Mouse (Mus musculus): ENCODE measurements around the gene Rabggtb. TPM values are rescaled to one million over a fixed set of nuclear protein-coding genes. Genes with fewer than 3 reads are reported as not detected.

The Rabggtb gene
- polyA plus RNA-seq, 1 experiment from 2014 or later: 52.1 TPM

GRCm38 (mm10) chr3:153906136-153906871 lies 6.5 kb downstream of the Rabggtb start, which contains the start of gene Msh4:
Gene Msh4 (minus strand): TSS chr3:153906138.
- H3K4me2 ChIP-seq: no peak within 1 kb of the TSS
- 77% methylated on average over 9 of the region's 9 CpGs for WGBS
- H3K4me3 ChIP-seq (ENCODE audit: low read depth, low read length): no peak within 1 kb of the TSS
- peaks cover 82% of the 10 kb centered on the region for H3K36me3 ChIP-seq (ENCODE audit: insufficient read depth)
- no peak for TF ChIP-seq CTCF (IDR thresholded peaks at IDR 0.05; ENCODE audit: low read depth)
- H3K9ac ChIP-seq: no peak within 1 kb of the TSS
- DNase-seq (no peak), ATAC-seq (ENCODE audit: insufficient read depth) (peak; percentile 19; the same call in 1 of the 2 replicates)
- no peaks in the 10 kb centered on the region for H3K9me3 ChIP-seq (ENCODE audit: low read depth, low read length)
- H3K4me1 ChIP-seq (ENCODE audit: insufficient read depth): peaks cover 8% of the 10 kb centered on the region
- no peak within 1 kb of the TSS for H3K27ac ChIP-seq (ENCODE audit: low read depth)
- no peaks in the 10 kb centered on the region for H3K27me3 ChIP-seq (ENCODE audit: insufficient read depth, low read length)

- Histone ChIP-seq H3K36me3 (ENCODE audit: insufficient read depth) (peaks cover 74% of the 10 kb centered on the region), H3K4me1 (ENCODE audit: insufficient read depth) (peaks cover 5% of the 10 kb centered on the region; the same call in 1 of the 2 replicates), H3K9me3 (ENCODE audit: low read depth, low read length) (no peaks in the 10 kb centered on the region), H3K4me2 (no peak overlapping the region), H3K27ac (ENCODE audit: low read depth) (no peak overlapping the region), H3K27me3 (ENCODE audit: insufficient read depth, low read length) (no peaks in the 10 kb centered on the region), H3K4me3 (ENCODE audit: low read depth, low read length) (no peak overlapping the region), H3K9ac (no peak overlapping the region)
- DNase-seq (no peak), ATAC-seq (ENCODE audit: insufficient read depth) (peak; percentile 30)
- WGBS: 81% methylated on average over 49 of the region's 49 CpGs
- no peak for TF ChIP-seq CTCF (IDR thresholded peaks at IDR 0.05; ENCODE audit: low read depth)
Observed at GRCm38 (mm10) chr3:153905251-153906135, 7.3 kb downstream of the Rabggtb start.

- no peak overlapping the region for H3K4me3 ChIP-seq (ENCODE audit: low read depth, low read length)
- no peak overlapping the region for H3K9ac ChIP-seq
- H3K36me3 ChIP-seq (ENCODE audit: insufficient read depth): peaks cover 65% of the 10 kb centered on the region
- ATAC-seq (ENCODE audit: insufficient read depth) (peak; percentile 69), DNase-seq (peak; percentile 76)
- no peaks in the 10 kb centered on the region for H3K9me3 ChIP-seq (ENCODE audit: low read depth, low read length)
- H3K27ac ChIP-seq (ENCODE audit: low read depth): no peak overlapping the region
- peak; percentile 72 for TF ChIP-seq CTCF (IDR thresholded peaks at IDR 0.05; ENCODE audit: low read depth)
- no peak overlapping the region for H3K4me2 ChIP-seq
- 68% methylated on average over 6 of the region's 6 CpGs for WGBS
- H3K4me1 ChIP-seq (ENCODE audit: insufficient read depth): peaks cover under 1% of the 10 kb centered on the region; the same call in 1 of the 2 replicates
- no peaks in the 10 kb centered on the region for H3K27me3 ChIP-seq (ENCODE audit: insufficient read depth, low read length)
Observed at GRCm38 (mm10) chr3:153904586-153904985, 8.2 kb downstream of the Rabggtb start.

DNA sequence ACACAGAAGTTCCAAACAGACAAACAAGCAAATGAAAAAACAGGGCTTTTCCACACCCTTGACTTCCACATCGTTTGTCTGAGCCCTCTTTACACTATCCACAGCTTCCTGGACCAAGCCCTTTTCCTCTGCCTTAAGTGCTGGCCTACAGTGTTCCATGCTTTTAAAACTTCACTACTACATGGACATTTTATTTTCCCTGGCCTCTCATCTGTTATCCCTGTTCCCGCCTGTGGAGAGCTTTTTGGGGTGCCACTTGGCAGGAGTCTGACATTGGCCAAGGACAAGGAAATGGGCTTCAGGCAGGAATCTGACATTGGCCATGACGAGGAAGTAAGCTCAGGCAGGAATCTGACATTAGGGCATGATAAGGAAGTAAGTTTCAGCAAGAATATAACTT lies 10.2 kb downstream of the Rabggtb start:
- no peak for TF ChIP-seq CTCF (IDR thresholded peaks at IDR 0.05; ENCODE audit: low read depth)
- 51% methylated on average over 3 of the region's 3 CpGs for whole genome bisulfite sequencing
- no peaks in the 10 kb centered on the region for H3K27me3 ChIP-seq (ENCODE audit: insufficient read depth, low read length)

GRCm38 (mm10) chr3:153901904-153902303 lies 10.9 kb downstream of the Rabggtb start:
- no peaks in the 10 kb centered on the region for H3K27me3 ChIP-seq (ENCODE audit: insufficient read depth, low read length)
- H3K27ac ChIP-seq (ENCODE audit: low read depth): no peak overlapping the region
- ATAC-seq (ENCODE audit: insufficient read depth) (no peak), DNase-seq (no peak)
- H3K4me1 ChIP-seq (ENCODE audit: insufficient read depth): no peaks in the 10 kb centered on the region
- H3K4me2 ChIP-seq: no peak overlapping the region
- H3K9me3 ChIP-seq (ENCODE audit: low read depth, low read length): no peaks in the 10 kb centered on the region
- peaks cover 38% of the 10 kb centered on the region for H3K36me3 ChIP-seq (ENCODE audit: insufficient read depth)
- WGBS: 55% methylated on average over 1 of the region's 1 CpGs
- H3K9ac ChIP-seq: no peak overlapping the region
- no peak overlapping the region for H3K4me3 ChIP-seq (ENCODE audit: low read depth, low read length)
- no peak for TF ChIP-seq CTCF (IDR thresholded peaks at IDR 0.05; ENCODE audit: low read depth)

More for the DNA sequence above, 10.2 kb downstream of the Rabggtb start:
- ATAC-seq (ENCODE audit: insufficient read depth): no peak
- H3K9ac ChIP-seq: no peak overlapping the region
- no peak overlapping the region for H3K27ac ChIP-seq (ENCODE audit: low read depth)
- no peak overlapping the region for H3K4me3 ChIP-seq (ENCODE audit: low read depth, low read length)
- H3K9me3 ChIP-seq (ENCODE audit: low read depth, low read length): no peaks in the 10 kb centered on the region
- H3K4me2 ChIP-seq: no peak overlapping the region
- no peak for DNase-seq
- H3K36me3 ChIP-seq (ENCODE audit: insufficient read depth): peaks cover 45% of the 10 kb centered on the region
- no peaks in the 10 kb centered on the region for H3K4me1 ChIP-seq (ENCODE audit: insufficient read depth)

- 50% methylated on average over 6 of the region's 6 CpGs for WGBS
- no peaks in the 10 kb centered on the region for H3K4me1 ChIP-seq (ENCODE audit: insufficient read depth)
- no peak overlapping the region for H3K4me3 ChIP-seq (ENCODE audit: low read depth, low read length)
- no peak for DNase-seq
- no peaks in the 10 kb centered on the region for H3K27me3 ChIP-seq (ENCODE audit: insufficient read depth, low read length)
- H3K9ac ChIP-seq: no peak overlapping the region
- no peaks in the 10 kb centered on the region for H3K9me3 ChIP-seq (ENCODE audit: low read depth, low read length)
- TF ChIP-seq CTCF (IDR thresholded peaks at IDR 0.05; ENCODE audit: low read depth): no peak
- H3K4me2 ChIP-seq: no peak overlapping the region
- no peaks in the 10 kb centered on the region for H3K36me3 ChIP-seq (ENCODE audit: insufficient read depth)
- H3K27ac ChIP-seq (ENCODE audit: low read depth): no peak overlapping the region
- no peak for ATAC-seq (ENCODE audit: insufficient read depth)
Observed at GRCm38 (mm10) chr3:153897216-153897615, 15.6 kb downstream of the Rabggtb start.

DNA sequence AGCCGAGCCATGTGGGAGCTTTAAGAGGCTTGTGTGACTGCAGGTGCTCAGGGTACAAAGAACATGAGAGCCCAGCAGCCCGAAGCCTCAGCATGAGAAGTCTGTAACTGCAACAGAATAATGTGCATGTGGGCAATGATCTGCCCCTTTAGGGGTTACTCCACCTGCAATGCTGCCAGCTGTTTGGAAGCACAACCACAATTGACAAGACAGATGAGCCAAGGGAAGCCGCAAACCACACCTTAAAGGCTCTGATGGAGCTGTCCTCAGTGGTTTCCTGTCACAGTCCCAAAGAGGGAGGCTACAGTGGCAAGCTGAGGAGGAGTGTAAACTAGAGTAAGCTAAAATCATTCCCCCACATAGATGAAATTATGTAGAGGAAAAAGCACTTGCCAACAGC lies 17.4 kb downstream of the Rabggtb start:
- Histone ChIP-seq H3K27ac (ENCODE audit: low read depth) (no peak overlapping the region), H3K36me3 (ENCODE audit: insufficient read depth) (no peaks in the 10 kb centered on the region), H3K4me2 (no peak overlapping the region), H3K4me1 (ENCODE audit: insufficient read depth) (no peaks in the 10 kb centered on the region), H3K4me3 (ENCODE audit: low read depth, low read length) (no peak overlapping the region), H3K27me3 (ENCODE audit: insufficient read depth, low read length) (no peaks in the 10 kb centered on the region), H3K9me3 (ENCODE audit: low read depth, low read length) (no peaks in the 10 kb centered on the region), H3K9ac (no peak overlapping the region)
- WGBS: 81% methylated on average over 3 of the region's 3 CpGs
- DNase-seq (no peak), ATAC-seq (ENCODE audit: insufficient read depth) (no peak)
- TF ChIP-seq CTCF (IDR thresholded peaks at IDR 0.05; ENCODE audit: low read depth): no peak

All from lung, embryonic 14.5 days (tissue).